Mouse (Mus musculus): Measurements from ENCODE around the gene Adamts3. TPM values are rescaled to one million over a fixed set of nuclear protein-coding genes. Genes with fewer than 3 reads are reported as not detected.

Gene Adamts3
- total RNA-seq (2012; rRNA removed), result 0.58 and 1.2 TPM in 2 replicates

- DNase-seq (ENCODE audit: low read depth, low spot score), result peak; percentile 29
- no peaks in the 10 kb centered on the region for H3K36me3 ChIP-seq (ENCODE audit: control insufficient read depth, insufficient read depth, low read length, poor library complexity, severe bottlenecking)
- H3K27ac ChIP-seq (ENCODE audit: insufficient read depth, low read depth, low read length, poor library complexity, severe bottlenecking), result no peak within 1 kb of the TSS
- H3K9ac ChIP-seq (ENCODE audit: insufficient read depth, low read depth, low read length, poor library complexity, severe bottlenecking), result peak within 1 kb of the TSS; percentile 78
- H3K4me3 ChIP-seq (ENCODE audit: insufficient read depth in 1 of 2, low read depth in 1 of 2, low read length in 2 of 2, poor library complexity in 1 of 2, severe bottlenecking in 1 of 2), result peak within 1 kb of the TSS; percentile 68 to 78
- no peak for TF ChIP-seq ZC3H11A (IDR thresholded peaks at IDR 0.05; ENCODE audit: borderline replicate concordance, low read depth, low read length)
- no peak for TF ChIP-seq HCFC1 (IDR thresholded peaks at IDR 0.05; ENCODE audit: borderline replicate concordance, insufficient read depth, low read length)
- no peak for TF ChIP-seq MAFK (IDR thresholded peaks at IDR 0.05; ENCODE audit: insufficient read depth, low read depth, low read length)
- TF ChIP-seq ZNF384 (IDR thresholded peaks at IDR 0.05; ENCODE audit: low read depth, low read length), result no peak
- TF ChIP-seq CHD2 (IDR thresholded peaks at IDR 0.05; ENCODE audit: low read depth, low read length), result no peak
- H3K4me1 ChIP-seq (ENCODE audit: control insufficient read depth in 2 of 2, insufficient read depth in 2 of 2, low read length in 2 of 2, poor library complexity in 1 of 2), result no peaks in the 10 kb centered on the region
- no peaks in the 10 kb centered on the region for H3K9me3 ChIP-seq (ENCODE audit: control insufficient read depth, insufficient read depth, low read depth, low read length)
- in situ Hi-C loops (cut with MboI; ENCODE audit: low sequenced_read_pairs in 2 of 2, unreplicated experiment in 2 of 2), result no loop called here
Measured at GRCm38 (mm10) chr5:89883051-89883907, at the start of gene Adamts3. Gene Adamts3, minus strand, starts transcription at chr5:89883334.

DNA sequence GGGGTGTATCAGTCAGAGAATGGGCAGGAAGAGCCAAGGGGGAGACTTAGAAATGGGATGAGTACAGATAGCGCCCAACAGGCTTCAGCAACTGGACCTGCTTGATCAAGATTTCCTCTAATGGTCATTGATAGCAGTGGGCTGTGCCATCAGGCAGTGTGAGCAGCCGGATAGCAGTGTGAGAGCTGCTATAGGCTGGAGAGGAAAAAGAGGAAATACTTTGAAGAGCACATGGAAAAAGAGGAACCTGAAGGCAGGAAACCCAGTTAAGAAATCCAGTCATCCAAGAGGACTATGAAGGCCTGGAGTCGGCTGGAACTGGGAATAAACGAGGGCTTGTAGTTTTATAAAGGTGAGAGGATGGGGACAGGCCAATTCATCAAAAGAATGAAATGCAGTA lies 48.4 kb upstream of the Adamts3 start:
- in situ Hi-C loops (cut with MboI; ENCODE audit: low sequenced_read_pairs in 2 of 2, unreplicated experiment in 2 of 2), result no loop called here
- Histone ChIP-seq H3K4me3 (ENCODE audit: insufficient read depth in 1 of 2, low read depth in 1 of 2, low read length in 2 of 2, poor library complexity in 1 of 2, severe bottlenecking in 1 of 2) (no peak overlapping the region), H3K9me3 (ENCODE audit: control insufficient read depth, insufficient read depth, low read depth, low read length) (no peaks in the 10 kb centered on the region)

GRCm38 (mm10) chr5:89912359-89912758 lies 29.2 kb upstream of the Adamts3 start:
- no peak for DNase-seq (ENCODE audit: low read depth, low spot score)
- Histone ChIP-seq H3K9me3 (ENCODE audit: control insufficient read depth, insufficient read depth, low read depth, low read length) (no peaks in the 10 kb centered on the region), H3K4me1 (ENCODE audit: control insufficient read depth in 2 of 2, insufficient read depth in 2 of 2, low read length in 2 of 2, poor library complexity in 1 of 2) (no peaks in the 10 kb centered on the region), H3K36me3 (ENCODE audit: control insufficient read depth, insufficient read depth, low read length, poor library complexity, severe bottlenecking) (no peaks in the 10 kb centered on the region), H3K4me3 (ENCODE audit: insufficient read depth in 1 of 2, low read depth in 1 of 2, low read length in 2 of 2, poor library complexity in 1 of 2, severe bottlenecking in 1 of 2) (no peak overlapping the region), H3K27ac (ENCODE audit: insufficient read depth, low read depth, low read length, poor library complexity, severe bottlenecking) (no peak overlapping the region), H3K9ac (ENCODE audit: insufficient read depth, low read depth, low read length, poor library complexity, severe bottlenecking) (no peak overlapping the region)
- TF ChIP-seq ZNF384 (IDR thresholded peaks at IDR 0.05; ENCODE audit: low read depth, low read length), result no peak
- in situ Hi-C loops (cut with MboI; ENCODE audit: low sequenced_read_pairs in 2 of 2, unreplicated experiment in 2 of 2), result no loop called here

More for the DNA sequence above, 48.4 kb upstream of the Adamts3 start:
- DNase-seq (ENCODE audit: low read depth, low spot score), result no peak
- no peak for TF ChIP-seq ZNF384 (IDR thresholded peaks at IDR 0.05; ENCODE audit: low read depth, low read length)
- no peak for TF ChIP-seq ZC3H11A (IDR thresholded peaks at IDR 0.05; ENCODE audit: borderline replicate concordance, low read depth, low read length)
- no peak for TF ChIP-seq MAFK (IDR thresholded peaks at IDR 0.05; ENCODE audit: insufficient read depth, low read depth, low read length)
- TF ChIP-seq CHD2 (IDR thresholded peaks at IDR 0.05; ENCODE audit: low read depth, low read length), result no peak
- TF ChIP-seq HCFC1 (IDR thresholded peaks at IDR 0.05; ENCODE audit: borderline replicate concordance, insufficient read depth, low read length), result no peak
- H3K27ac ChIP-seq (ENCODE audit: insufficient read depth, low read depth, low read length, poor library complexity, severe bottlenecking), result no peak overlapping the region
- H3K9ac ChIP-seq (ENCODE audit: insufficient read depth, low read depth, low read length, poor library complexity, severe bottlenecking), result no peak overlapping the region
- H3K4me1 ChIP-seq (ENCODE audit: control insufficient read depth in 2 of 2, insufficient read depth in 2 of 2, low read length in 2 of 2, poor library complexity in 1 of 2), result no peaks in the 10 kb centered on the region
- no peaks in the 10 kb centered on the region for H3K36me3 ChIP-seq (ENCODE audit: control insufficient read depth, insufficient read depth, low read length, poor library complexity, severe bottlenecking)

DNA sequence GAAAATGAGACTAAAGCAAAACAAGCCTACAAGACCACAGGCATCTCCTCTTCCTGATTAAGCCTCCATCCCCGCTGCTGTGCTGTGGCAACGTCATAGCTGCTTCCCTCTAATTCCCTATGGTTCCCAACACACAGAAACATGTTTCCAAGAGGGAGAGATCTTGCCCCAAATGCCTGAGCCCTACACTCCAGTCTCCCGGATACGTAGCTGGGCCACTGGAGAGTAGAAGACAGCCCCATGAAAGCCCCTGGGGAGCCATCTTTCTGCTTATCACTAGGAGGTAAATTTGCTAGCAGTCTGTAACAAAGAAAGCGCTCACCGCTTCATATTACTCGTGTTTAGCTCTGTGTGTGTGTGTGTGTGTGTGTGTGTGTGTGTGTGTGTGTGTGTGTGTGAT lies 28.8 kb upstream of the Adamts3 start:
- in situ Hi-C loops (cut with MboI; ENCODE audit: low sequenced_read_pairs in 2 of 2, unreplicated experiment in 2 of 2), result no loop called here
- Histone ChIP-seq H3K9ac (ENCODE audit: insufficient read depth, low read depth, low read length, poor library complexity, severe bottlenecking) (no peak overlapping the region), H3K4me1 (ENCODE audit: control insufficient read depth in 2 of 2, insufficient read depth in 2 of 2, low read length in 2 of 2, poor library complexity in 1 of 2) (no peaks in the 10 kb centered on the region), H3K9me3 (ENCODE audit: control insufficient read depth, insufficient read depth, low read depth, low read length) (no peaks in the 10 kb centered on the region), H3K27ac (ENCODE audit: insufficient read depth, low read depth, low read length, poor library complexity, severe bottlenecking) (no peak overlapping the region), H3K4me3 (ENCODE audit: insufficient read depth in 1 of 2, low read depth in 1 of 2, low read length in 2 of 2, poor library complexity in 1 of 2, severe bottlenecking in 1 of 2) (no peak overlapping the region), H3K36me3 (ENCODE audit: control insufficient read depth, insufficient read depth, low read length, poor library complexity, severe bottlenecking) (no peaks in the 10 kb centered on the region)
- no peak for TF ChIP-seq MAFK (IDR thresholded peaks at IDR 0.05; ENCODE audit: insufficient read depth, low read depth, low read length)
- TF ChIP-seq CHD2 (IDR thresholded peaks at IDR 0.05; ENCODE audit: low read depth, low read length), result no peak
- no peak for TF ChIP-seq HCFC1 (IDR thresholded peaks at IDR 0.05; ENCODE audit: borderline replicate concordance, insufficient read depth, low read length)
- TF ChIP-seq ZNF384 (IDR thresholded peaks at IDR 0.05; ENCODE audit: low read depth, low read length), result no peak
- TF ChIP-seq ZC3H11A (IDR thresholded peaks at IDR 0.05; ENCODE audit: borderline replicate concordance, low read depth, low read length), result no peak
- DNase-seq (ENCODE audit: low read depth, low spot score), result no peak

Measured in ES-E14 (cell line).